Mouse (Mus musculus) heart, adult 2 months (tissue): Measurements from ENCODE around the gene Rcan1.

Experiments used
- CTCF ChIP-seq: fragments of 200-600 bp; IDR thresholded peaks from 2 replicates; pipeline ENCODE4 v1.8.1; 2022; ENCODE audit warnings: antibody characterized with exemption, mild to moderate bottlenecking, moderate library complexity
- EP300 ChIP-seq: fragments of 200-500 bp; IDR thresholded peaks from 2 replicates; pipeline ENCODE4 v1.6.1; 2011; ENCODE audit warnings: low read depth, low read length, control low read depth; ENCODE audit not compliant: insufficient read depth
- POLR2A ChIP-seq: fragments of 200-500 bp; IDR thresholded peaks from 2 replicates; pipeline ENCODE4 v1.6.1; 2011; ENCODE audit warnings: mild to moderate bottlenecking, low read depth, low read length, control low read depth; ENCODE audit not compliant: insufficient read depth

- TF ChIP-seq POLR2A (no peak), CTCF (no peak), EP300 (no peak)
Measured at GRCm38 (mm10) chr16:92420641-92421040, 50.0 kb downstream of the Rcan1 start.
